Mouse (Mus musculus) forebrain, embryonic 10.5 days (tissue): ENCODE results near the gene Nr2e3. TPM values are rescaled to one million over a fixed set of nuclear protein-coding genes. Genes with fewer than 3 reads are reported as not detected.
"Not testable (repeated sequence)": the region's sequence is repeated elsewhere in the genome, so short reads cannot be mapped to it uniquely, and the experiment has no call there.

Experiments used
- DNase-seq: peaks from one replicate; pipeline ENCODE4 v3.0.0-alpha.2; 2017; ENCODE audit warnings: low spot score; ENCODE audit errors: extremely low spot score
- H3K27ac ChIP-seq: fragments of 300-500 bp; sonication (generic); 2 replicates; pipeline ENCODE4 v1.5.1; 2016; ENCODE audit warnings: mild to moderate bottlenecking
- H3K27me3 ChIP-seq: fragments of 300-500 bp; sonication (generic); 2 replicates; pipeline ENCODE4 v1.6.1; 2016; ENCODE audit warnings: mild to moderate bottlenecking; ENCODE audit not compliant: poor library complexity, severe bottlenecking
- H3K36me3 ChIP-seq: fragments of 300-500 bp; sonication (generic); replicated peaks from 2 replicates; pipeline ENCODE4 v1.6.1; 2016; ENCODE audit warnings: mild to moderate bottlenecking, moderate library complexity
- H3K4me1 ChIP-seq: fragments of 300-500 bp; sonication (generic); 2 replicates; pipeline ENCODE4 v1.6.1; 2016
- H3K4me3 ChIP-seq: fragments of 300-500 bp; sonication (generic); 2 replicates; pipeline ENCODE4 v1.5.1; 2016; ENCODE audit warnings: mild to moderate bottlenecking, moderate library complexity
- H3K9me3 ChIP-seq: fragments of 300-500 bp; sonication (generic); 2 replicates; pipeline ENCODE4 v1.6.1; 2016; ENCODE audit warnings: mild to moderate bottlenecking, moderate library complexity
- WGBS: fragments of 180-500 bp; shearing (Covaris S2); methylation state at CpG from one replicate; pipeline ENCODE4 v1.1.7; 2016; 5-methylcytosine and 5-hydroxymethylcytosine counted together
- polyA plus RNA-seq: library from polyadenylated mRNA; unstranded; fragments of >200 nt; fragmentation: Nextera tagmentation; extraction: Ambion mirVana; gene quantifications from 2 replicates; pipeline ENCODE4 v1.2.1, GENCODE M21; 2016

Nr2e3 gene
- polyA plus RNA-seq, 1 experiment from 2014 or later, result not detected

DNA sequence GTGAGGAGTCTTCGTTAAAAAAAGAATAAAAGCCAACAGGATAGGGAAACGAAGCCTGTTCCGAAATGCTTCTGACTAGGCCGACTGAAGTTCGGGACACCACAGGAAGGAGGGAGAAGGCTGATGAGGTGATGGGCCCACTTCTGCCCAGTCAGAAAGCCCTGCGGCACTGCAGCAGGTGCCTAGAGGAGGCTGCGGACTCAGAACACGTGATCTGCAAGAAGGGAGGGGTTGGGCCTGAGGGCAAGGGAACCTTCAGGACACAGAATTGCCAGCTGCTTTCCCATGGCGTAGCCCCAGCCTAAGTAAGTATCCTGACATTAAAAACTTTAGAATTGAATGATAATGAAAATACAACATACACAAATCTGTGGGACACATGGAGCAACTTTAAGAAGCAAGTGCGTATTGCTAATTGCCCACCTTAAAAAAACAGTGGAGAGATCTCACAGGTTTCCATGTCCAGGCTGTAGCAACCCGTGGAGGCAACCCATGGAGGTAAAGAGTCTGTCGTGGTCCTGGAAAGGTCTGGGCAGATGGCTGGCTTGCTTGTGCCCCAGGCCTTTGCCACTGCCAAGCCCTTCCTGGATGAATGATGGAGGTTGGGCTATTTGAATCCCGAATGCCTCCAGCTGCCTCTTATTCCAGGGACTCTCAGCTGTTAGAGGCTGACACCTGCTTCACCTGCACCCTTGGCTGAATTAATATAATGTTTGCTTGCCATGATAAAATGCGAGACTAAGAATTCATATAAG is 919 bp upstream of the Nr2e3 start:
- no peak overlapping the region for H3K4me3 ChIP-seq
- DNase-seq, result no peak
- 60% methylated on average over 14 of the region's 14 CpGs for WGBS
- no peaks in the 10 kb centered on the region for H3K9me3 ChIP-seq
- H3K27ac ChIP-seq, result no peak overlapping the region
- H3K27me3 ChIP-seq, result peaks cover 3% of the 10 kb centered on the region; the same call in 1 of the 2 replicates
- H3K4me1 ChIP-seq, result peaks cover 18% of the 10 kb centered on the region
- no peaks in the 10 kb centered on the region for H3K36me3 ChIP-seq

DNA sequence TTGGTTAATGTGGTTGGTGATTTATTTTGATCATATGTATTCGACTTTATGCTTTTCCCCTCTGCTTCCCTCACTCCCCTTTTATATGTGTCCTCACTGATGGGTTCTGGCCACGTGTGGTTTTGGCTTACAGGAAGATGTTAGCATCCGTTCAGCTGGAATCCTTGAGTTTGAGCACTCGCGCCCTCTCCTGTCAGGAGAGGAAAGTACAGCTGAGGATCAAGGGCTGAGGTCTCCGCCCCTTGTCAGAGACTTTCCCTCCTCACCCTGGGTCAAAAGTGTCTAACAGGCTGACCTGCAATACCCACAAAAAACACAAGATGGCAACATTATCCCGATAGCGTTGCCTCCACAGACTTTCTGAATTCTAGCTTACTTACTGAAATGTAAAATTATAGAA is 1.2 kb downstream of the Nr2e3 start:
- H3K9me3 ChIP-seq, result no peaks in the 10 kb centered on the region
- no peaks in the 10 kb centered on the region for H3K36me3 ChIP-seq
- DNase-seq, result peak; percentile 86
- no peak overlapping the region for H3K4me3 ChIP-seq
- peaks cover 26% of the 10 kb centered on the region for H3K4me1 ChIP-seq
- H3K27me3 ChIP-seq, result peaks cover 3% of the 10 kb centered on the region; the same call in 1 of the 2 replicates
- WGBS, result 3% methylated on average over 8 of the region's 8 CpGs
- H3K27ac ChIP-seq, result no peak overlapping the region

DNA sequence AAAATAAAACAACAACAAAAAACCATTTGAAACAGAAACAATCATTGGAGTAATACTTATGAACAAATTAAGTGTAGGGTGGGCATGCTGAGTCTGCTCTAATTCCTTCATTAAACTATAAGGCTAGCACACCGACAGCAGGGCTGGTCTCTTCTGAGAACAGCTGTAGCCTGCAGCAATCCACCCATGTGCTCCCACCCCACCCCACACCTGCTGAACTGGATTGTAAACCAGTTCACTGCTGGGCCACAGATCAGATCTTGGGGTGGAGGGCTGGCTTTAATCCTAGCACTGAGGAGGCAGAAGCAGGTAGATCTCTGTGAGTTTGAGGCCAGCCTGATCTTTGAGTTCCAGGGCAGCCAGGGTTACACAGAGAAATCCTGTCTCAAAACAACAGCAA is 2.3 kb downstream of the Nr2e3 start:
- 75% methylated on average over 1 of the region's 1 CpGs for WGBS
- not testable (repeated sequence) for DNase-seq, H3K36me3 ChIP-seq, H3K9me3 ChIP-seq, H3K27ac ChIP-seq, H3K27me3 ChIP-seq, H3K4me3 ChIP-seq
- peaks cover 31% of the 10 kb centered on the region for H3K4me1 ChIP-seq

DNA sequence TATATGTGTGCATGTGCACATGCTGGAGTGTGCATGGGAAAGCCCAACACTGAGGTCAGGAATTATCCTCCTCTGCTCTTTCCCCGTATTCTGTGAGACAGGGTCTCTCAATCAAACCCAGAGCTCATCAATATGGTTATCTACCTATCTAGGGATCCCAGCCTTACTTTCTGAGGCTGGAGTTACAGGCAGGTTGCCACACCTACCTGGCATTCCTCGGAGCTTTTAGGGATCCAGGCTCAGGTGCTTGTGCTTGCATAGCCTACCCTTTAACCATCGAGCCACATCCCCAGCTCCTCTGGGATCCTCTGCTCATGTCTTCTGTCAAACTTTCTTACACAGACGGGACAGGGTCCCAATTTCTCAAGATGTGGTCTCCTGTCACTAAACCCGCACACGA is 4.0 kb downstream of the Nr2e3 start:
- Histone ChIP-seq H3K27ac (no peak overlapping the region), H3K27me3 (no peaks in the 10 kb centered on the region), H3K4me3 (peak overlapping the region; percentile 22; the same call in 1 of the 2 replicates), H3K4me1 (peaks cover 37% of the 10 kb centered on the region), H3K36me3 (no peaks in the 10 kb centered on the region), H3K9me3 (no peaks in the 10 kb centered on the region)
- WGBS, result 45% methylated on average over 6 of the region's 6 CpGs
- DNase-seq, result no peak

DNA sequence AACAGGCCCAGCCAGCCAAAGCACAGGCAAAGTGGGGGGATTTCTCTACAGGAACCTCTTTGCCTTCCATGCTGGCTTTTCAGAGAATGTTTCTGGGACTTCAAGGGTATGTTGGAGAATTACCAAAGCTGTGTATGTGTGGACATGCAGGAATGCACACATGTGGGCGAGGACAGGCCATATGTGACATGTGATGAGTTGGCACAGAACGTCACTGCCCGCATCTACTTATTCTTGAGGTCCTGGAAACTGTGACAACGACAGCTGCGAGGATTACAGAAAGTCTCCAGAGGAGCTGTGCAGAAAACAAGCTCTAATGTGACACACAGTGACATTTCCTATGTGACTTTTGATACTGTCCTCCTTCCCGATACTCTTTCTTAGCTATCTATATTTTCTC is 4.8 kb downstream of the Nr2e3 start:
- no peaks in the 10 kb centered on the region for H3K36me3 ChIP-seq
- no peaks in the 10 kb centered on the region for H3K9me3 ChIP-seq
- H3K4me1 ChIP-seq, result peaks cover 30% of the 10 kb centered on the region
- 90% methylated on average over 6 of the region's 6 CpGs for WGBS
- H3K4me3 ChIP-seq, result no peak overlapping the region
- DNase-seq, result no peak
- H3K27me3 ChIP-seq, result no peaks in the 10 kb centered on the region
- H3K27ac ChIP-seq, result no peak overlapping the region

DNA sequence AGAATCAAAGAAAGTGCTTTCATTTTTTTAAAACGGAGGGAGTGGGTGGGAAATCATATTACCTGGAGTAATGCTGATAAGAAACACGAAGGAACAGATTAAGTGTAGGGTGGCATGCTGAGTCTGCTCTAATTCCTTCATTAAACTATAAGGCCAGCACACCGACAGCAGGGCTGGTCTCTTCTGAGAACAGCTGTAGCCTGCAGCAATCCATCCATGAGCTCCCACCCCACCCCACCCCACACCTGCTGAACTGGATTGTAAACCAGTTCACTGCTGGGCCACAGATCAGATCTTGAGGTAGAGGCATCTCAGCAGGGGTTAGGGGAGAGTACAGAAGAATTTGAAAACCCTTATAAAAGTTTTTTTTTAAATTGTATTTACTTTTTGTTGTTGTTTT is 5.3 kb downstream of the Nr2e3 start:
- no peak for DNase-seq
- H3K9me3 ChIP-seq, result no peaks in the 10 kb centered on the region
- no peaks in the 10 kb centered on the region for H3K27me3 ChIP-seq
- no peaks in the 10 kb centered on the region for H3K36me3 ChIP-seq
- WGBS, result 60% methylated on average over 3 of the region's 3 CpGs
- no peak overlapping the region for H3K4me3 ChIP-seq
- H3K27ac ChIP-seq, result no peak overlapping the region
- H3K4me1 ChIP-seq, result peaks cover 30% of the 10 kb centered on the region

DNA sequence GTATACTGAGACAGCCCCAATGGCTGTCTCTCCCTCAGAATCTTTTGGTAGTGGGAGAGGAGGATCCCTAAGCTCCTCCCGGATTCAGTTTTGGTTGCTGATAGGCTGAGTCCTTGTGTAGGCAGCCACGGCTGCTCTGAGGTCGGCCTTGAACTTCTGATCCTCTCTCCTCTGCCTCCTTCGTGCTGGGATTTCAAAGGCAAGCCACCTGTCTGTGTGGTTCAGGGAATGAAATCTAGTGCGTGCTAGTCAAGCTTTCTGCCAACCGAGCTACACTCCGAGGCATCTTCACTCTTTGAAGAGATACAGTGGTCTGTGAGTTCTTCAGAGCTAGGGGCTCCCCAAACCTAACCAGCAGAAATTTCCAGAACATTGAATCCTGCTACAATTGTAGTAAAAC is 6.9 kb downstream of the Nr2e3 start:
- 81% methylated on average over 7 of the region's 7 CpGs for WGBS
- H3K4me3 ChIP-seq, result no peak overlapping the region
- no peak for DNase-seq
- no peaks in the 10 kb centered on the region for H3K9me3 ChIP-seq
- H3K27ac ChIP-seq, result no peak overlapping the region
- peaks cover 30% of the 10 kb centered on the region for H3K4me1 ChIP-seq
- no peaks in the 10 kb centered on the region for H3K36me3 ChIP-seq
- no peaks in the 10 kb centered on the region for H3K27me3 ChIP-seq

DNA sequence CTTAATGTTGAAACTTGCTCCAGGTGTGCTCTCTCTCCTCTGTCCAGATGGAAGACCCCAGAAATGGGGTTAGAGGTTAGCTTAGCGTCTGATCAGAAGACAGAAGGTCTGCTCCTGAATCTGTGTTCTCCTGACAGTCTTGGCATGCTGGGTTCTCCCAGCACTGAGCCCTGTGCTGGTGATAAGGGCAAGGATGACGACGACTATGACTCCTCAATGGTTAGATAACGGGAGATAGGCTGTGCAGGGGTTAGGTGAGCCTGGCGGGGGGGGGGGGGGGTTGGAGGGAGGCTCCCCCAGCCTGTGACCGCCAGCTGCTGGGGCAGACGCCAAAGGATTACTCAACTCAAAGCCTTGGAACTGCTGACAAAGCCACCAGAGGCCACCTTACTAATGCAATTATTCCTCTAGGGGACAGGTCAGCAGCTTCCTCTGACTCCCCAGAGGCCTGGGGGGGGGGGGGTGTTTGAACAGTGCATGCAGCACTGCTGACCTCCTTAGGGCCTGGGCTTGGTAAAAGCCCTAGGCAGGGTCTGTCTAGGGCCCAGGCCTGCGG is 7.9 kb downstream of the Nr2e3 start:
- no peak for DNase-seq
- H3K27me3 ChIP-seq, result no peaks in the 10 kb centered on the region
- H3K36me3 ChIP-seq, result no peaks in the 10 kb centered on the region
- 63% methylated on average over 8 of the region's 8 CpGs for WGBS
- H3K27ac ChIP-seq, result no peak overlapping the region
- H3K4me3 ChIP-seq, result no peak overlapping the region
- no peaks in the 10 kb centered on the region for H3K9me3 ChIP-seq
- H3K4me1 ChIP-seq, result peaks cover 30% of the 10 kb centered on the region

DNA sequence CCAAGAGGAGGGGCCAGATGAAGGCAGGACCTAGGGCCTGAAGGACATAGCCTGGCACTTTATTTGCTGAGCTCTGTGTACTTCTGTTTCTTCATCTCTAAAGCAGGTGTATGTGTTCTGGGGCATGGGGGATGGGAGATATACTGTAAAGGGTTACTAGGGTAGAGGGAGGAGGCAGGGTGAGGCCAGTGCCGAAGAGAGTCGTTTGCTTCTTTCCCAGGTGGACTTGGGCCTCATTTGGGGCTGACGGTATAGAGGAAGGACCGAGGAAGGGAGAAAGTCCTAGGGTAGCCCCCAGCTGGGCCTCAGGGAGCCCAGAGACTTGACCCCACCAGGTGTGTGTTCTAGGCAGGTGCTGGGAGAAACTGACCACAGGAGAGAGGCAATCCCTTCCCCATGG is 8.5 kb downstream of the Nr2e3 start:
- Histone ChIP-seq H3K4me1 (peaks cover 30% of the 10 kb centered on the region), H3K36me3 (no peaks in the 10 kb centered on the region), H3K27me3 (no peaks in the 10 kb centered on the region), H3K9me3 (no peaks in the 10 kb centered on the region), H3K4me3 (no peak overlapping the region), H3K27ac (no peak overlapping the region)
- no peak for DNase-seq
- 94% methylated on average over 4 of the region's 4 CpGs for WGBS

DNA sequence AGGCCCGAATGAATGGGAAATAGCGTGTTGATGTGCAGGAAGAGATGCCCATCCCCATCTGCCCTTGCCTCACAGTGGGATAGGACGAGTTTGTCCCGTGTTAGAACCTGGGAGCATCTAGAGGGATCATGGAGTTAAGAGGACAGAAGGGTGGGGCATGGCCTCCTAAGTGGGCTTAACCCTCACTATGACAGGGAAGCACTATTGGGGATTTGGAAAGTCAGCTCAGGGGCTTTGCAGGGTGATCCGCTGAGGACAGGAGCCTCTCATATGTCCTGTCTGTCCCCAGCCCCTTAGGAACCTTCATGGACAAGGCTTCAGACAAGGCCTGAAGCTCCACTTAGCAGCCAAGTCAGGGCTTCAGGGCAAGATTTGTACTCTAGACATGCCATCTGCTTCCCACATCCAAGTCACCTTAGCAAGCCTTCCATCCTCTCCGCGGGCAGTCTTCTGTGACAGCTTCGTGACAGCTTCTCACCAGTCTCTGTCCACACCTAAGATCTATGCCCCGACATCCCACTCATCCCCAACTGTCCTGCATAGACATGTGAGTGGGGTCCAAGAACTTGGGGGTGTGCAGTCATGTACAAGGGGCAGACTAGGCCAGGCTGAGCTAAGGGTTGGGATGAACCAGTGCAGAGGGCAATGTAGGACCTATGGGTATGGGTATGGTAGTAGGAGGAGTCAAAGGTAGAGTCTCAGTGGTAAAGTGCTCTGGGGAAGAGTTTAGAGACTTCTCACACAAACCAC is 9.3 kb downstream of the Nr2e3 start:
- no peak for DNase-seq
- Histone ChIP-seq H3K4me1 (peaks cover 24% of the 10 kb centered on the region), H3K4me3 (no peak overlapping the region), H3K36me3 (no peaks in the 10 kb centered on the region), H3K9me3 (no peaks in the 10 kb centered on the region), H3K27me3 (no peaks in the 10 kb centered on the region), H3K27ac (no peak overlapping the region)
- WGBS, result 91% methylated on average over 9 of the region's 9 CpGs

DNA sequence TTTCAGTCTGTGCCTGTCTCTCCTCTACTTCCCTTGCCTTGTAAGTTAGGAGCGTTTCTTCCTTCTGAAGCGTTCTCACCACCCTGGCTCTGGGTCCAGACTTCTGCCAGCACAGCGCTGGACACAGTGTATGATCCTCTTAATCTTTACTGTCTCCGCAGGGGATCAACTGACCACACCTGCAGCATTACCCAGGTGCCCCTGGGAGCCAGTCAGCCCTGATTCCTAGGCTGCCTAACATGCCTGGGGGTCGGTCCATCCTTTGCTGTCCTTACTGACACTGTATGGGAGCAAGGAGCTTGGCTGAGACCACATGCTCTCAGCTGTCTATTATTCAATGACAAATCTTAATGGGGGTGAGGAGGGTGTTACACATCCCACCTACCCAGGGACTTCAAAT is 10.5 kb downstream of the Nr2e3 start:
- Histone ChIP-seq H3K27ac (no peak overlapping the region), H3K9me3 (no peaks in the 10 kb centered on the region), H3K4me1 (peaks cover 14% of the 10 kb centered on the region), H3K27me3 (no peaks in the 10 kb centered on the region), H3K36me3 (no peaks in the 10 kb centered on the region), H3K4me3 (no peak overlapping the region)
- WGBS, result 88% methylated on average over 5 of the region's 5 CpGs
- no peak for DNase-seq

DNA sequence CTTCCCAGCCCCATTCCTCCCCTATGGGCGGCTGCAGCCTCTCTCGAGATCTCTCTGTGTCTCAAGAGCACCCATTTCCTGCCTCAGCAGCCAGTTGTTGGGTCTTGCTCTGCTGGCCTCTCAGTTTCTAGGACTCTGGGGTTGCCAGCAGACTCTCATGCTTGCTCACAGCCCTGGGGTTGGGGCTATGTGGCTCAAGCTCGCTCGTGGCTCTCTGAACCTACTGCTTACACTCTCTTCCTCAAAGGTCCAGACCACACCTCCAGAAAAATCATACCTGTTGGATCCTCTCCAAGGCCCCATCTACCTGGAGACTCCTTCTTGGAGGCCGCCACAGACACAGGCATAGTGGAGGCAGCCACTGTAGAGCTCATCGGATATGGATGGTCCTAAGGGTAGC is 10.9 kb downstream of the Nr2e3 start:
- WGBS, result 85% methylated on average over 6 of the region's 6 CpGs
- no peaks in the 10 kb centered on the region for H3K36me3 ChIP-seq
- H3K27ac ChIP-seq, result no peak overlapping the region
- no peaks in the 10 kb centered on the region for H3K9me3 ChIP-seq
- no peaks in the 10 kb centered on the region for H3K27me3 ChIP-seq
- H3K4me1 ChIP-seq, result peaks cover 14% of the 10 kb centered on the region
- H3K4me3 ChIP-seq, result no peak overlapping the region
- no peak for DNase-seq

DNA sequence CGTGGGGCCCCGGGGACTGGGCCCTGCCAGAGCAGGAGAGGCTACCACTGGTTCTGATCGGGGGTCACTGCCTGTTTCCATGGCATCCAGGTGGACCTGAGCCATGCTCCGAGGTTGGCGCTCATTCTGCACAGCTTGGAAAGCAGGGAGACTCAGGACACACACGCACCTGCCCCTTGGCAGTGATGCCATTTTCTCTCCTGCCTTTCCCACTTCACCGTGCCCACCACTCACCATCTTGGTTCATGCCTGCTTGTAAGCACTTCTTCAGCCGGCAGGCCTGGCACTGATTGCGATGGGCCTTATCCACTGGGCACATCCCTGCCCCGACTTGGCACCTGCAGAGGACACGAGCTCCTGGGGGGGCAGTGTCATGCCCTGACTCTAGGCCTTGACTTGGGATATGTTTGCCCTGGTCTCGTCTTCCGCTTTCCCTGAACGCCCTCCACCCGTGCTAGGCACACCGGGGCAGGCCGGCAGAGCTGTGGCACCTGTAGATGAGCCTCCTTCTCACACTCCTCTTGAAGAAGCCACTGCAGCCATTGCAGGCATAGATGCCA is 11.7 kb downstream of the Nr2e3 start:
- no peaks in the 10 kb centered on the region for H3K9me3 ChIP-seq
- no peaks in the 10 kb centered on the region for H3K27me3 ChIP-seq
- no peak overlapping the region for H3K27ac ChIP-seq
- no peaks in the 10 kb centered on the region for H3K36me3 ChIP-seq
- peaks cover 11% of the 10 kb centered on the region for H3K4me1 ChIP-seq
- no peak for DNase-seq
- H3K4me3 ChIP-seq, result no peak overlapping the region
- WGBS, result 91% methylated on average over 17 of the region's 17 CpGs
